Mouse (Mus musculus) ES-E14 (cell line): ENCODE data around the gene Gm3417. TPM values are rescaled to one million over a fixed set of nuclear protein-coding genes. Genes with fewer than 3 reads are reported as not detected.

Experiments
- DNase-seq: peaks from one replicate; pipeline ENCODE4 v3.0.0-alpha.2; 2013; ENCODE audit warnings: low read depth, low spot score
- H3K27ac ChIP-seq: 2 replicates; pipeline ENCODE4 v1.5.1; 2012; ENCODE audit warnings: low read depth, mild to moderate bottlenecking, low read length, moderate library complexity, mixed read lengths; ENCODE audit not compliant: poor library complexity, insufficient read depth, severe bottlenecking
- H3K36me3 ChIP-seq: 2 replicates; pipeline ENCODE4 v1.6.1; 2012; ENCODE audit warnings: mild to moderate bottlenecking, low read length, moderate library complexity, mixed read lengths; ENCODE audit not compliant: control insufficient read depth, poor library complexity, insufficient read depth, severe bottlenecking
- H3K4me1 ChIP-seq, 2 experiments: fragments of 150-350 bp in 1 of 2; sonication (generic) in 1 of 2; 2 replicates each; pipeline ENCODE4 v1.6.1; 2012; ENCODE audit warnings: low read length in 2 of 2, mild to moderate bottlenecking in 1 of 2, mixed read lengths in 1 of 2; ENCODE audit not compliant: control insufficient read depth in 2 of 2, insufficient read depth in 2 of 2, poor library complexity in 1 of 2
- H3K4me3 ChIP-seq, 2 experiments: fragments of 150-350 bp in 1 of 2; sonication (generic) in 1 of 2; 2 replicates each; pipeline ENCODE4 v1.5.1; 2012; ENCODE audit warnings: low read length in 2 of 2, low read depth in 1 of 2, mild to moderate bottlenecking in 1 of 2, mixed read lengths in 1 of 2; ENCODE audit not compliant: insufficient read depth in 1 of 2, poor library complexity in 1 of 2, severe bottlenecking in 1 of 2
- H3K9ac ChIP-seq: 2 replicates; pipeline ENCODE4 v1.6.1; 2012; ENCODE audit warnings: low read depth, mild to moderate bottlenecking, low read length, mixed read lengths; ENCODE audit not compliant: poor library complexity, insufficient read depth, severe bottlenecking
- H3K9me3 ChIP-seq: fragments of 150-350 bp; sonication (generic); 2 replicates; pipeline ENCODE4 v1.6.1; 2012; ENCODE audit warnings: low read depth, mild to moderate bottlenecking, low read length; ENCODE audit not compliant: control insufficient read depth, insufficient read depth
- CHD2 ChIP-seq: IDR thresholded peaks from 2 replicates; pipeline ENCODE4 v1.6.1; 2014; ENCODE audit warnings: mild to moderate bottlenecking, low read depth, low read length, inconsistent platforms
- HCFC1 ChIP-seq: IDR thresholded peaks from 2 replicates; pipeline ENCODE4 v1.6.1; 2012; ENCODE audit warnings: low read length, inconsistent platforms, borderline replicate concordance; ENCODE audit not compliant: insufficient read depth
- MAFK ChIP-seq: IDR thresholded peaks from 2 replicates; pipeline ENCODE4 v1.6.1; 2014; ENCODE audit warnings: mild to moderate bottlenecking, low read depth, low read length, inconsistent platforms; ENCODE audit not compliant: insufficient read depth
- ZC3H11A ChIP-seq: IDR thresholded peaks from 2 replicates; pipeline ENCODE4 v1.6.1; 2012; ENCODE audit warnings: low read depth, mild to moderate bottlenecking, inconsistent platforms, low read length, borderline replicate concordance
- ZNF384 ChIP-seq: IDR thresholded peaks from 2 replicates; pipeline ENCODE4 v1.6.1; 2012; ENCODE audit warnings: low read depth, low read length, inconsistent platforms
- in situ Hi-C, 2 experiments: fragments of 600-800 bp; cut with MboI; formaldehyde crosslinking; loops; one replicate each; pipeline ENCODE4 v1.15.1; 2025; ENCODE audit warnings: low sequenced_read_pairs in 2 of 2, inconsistent platforms in 1 of 2; ENCODE audit not compliant: unreplicated experiment in 2 of 2
- total RNA-seq: library from RNA; depleted of rRNA; stranded (reverse); fragments of 300-350 nt; gene quantifications from 2 replicates; pipeline ENCODE4 v1.2.3, GENCODE M21; 2012

Gene Gm3417
- total RNA-seq, 1 experiment = 0.45 TPM

- Histone ChIP-seq H3K36me3 (peaks cover 6% of the 10 kb centered on the region; the same call in 1 of the 2 replicates), H3K9ac (no peak overlapping the region), H3K27ac (no peak overlapping the region), H3K9me3 (no peaks in the 10 kb centered on the region), H3K4me1 (peaks cover 2 to 6% of the 10 kb centered on the region in 2 experiments; a peak in 2 of 4 replicates), H3K4me3 (no peak overlapping the region)
- no peak for TF ChIP-seq CHD2
- TF ChIP-seq HCFC1 = no peak
- no peak for TF ChIP-seq ZC3H11A
- no peak for TF ChIP-seq ZNF384
- no peak for TF ChIP-seq MAFK
- DNase-seq = no peak
- in situ Hi-C loops = no loop called here
Observed at GRCm38 (mm10) chr17:14958686-14959327, 19.8 kb downstream of the Gm3417 start.

DNA sequence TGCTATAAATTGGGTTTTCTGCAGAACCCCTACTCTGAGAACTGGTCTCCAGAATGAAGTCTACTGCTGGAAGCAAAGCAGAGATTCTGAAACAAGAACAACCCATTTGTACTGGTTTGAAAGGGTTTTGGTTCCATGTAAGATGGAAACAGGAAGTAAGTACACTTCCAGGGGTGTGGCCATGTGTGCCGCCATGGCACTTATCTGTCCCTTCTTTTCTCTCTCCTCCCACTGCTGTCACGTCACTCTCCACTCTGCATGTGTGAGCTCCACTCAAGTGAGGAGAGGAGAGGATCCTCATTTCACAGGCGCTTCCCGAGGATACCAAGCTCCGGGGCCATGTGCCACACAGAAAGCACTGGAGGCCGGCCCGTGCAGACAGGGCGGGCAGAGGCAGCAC is 25.1 kb downstream of the Gm3417 start:
- DNase-seq = no peak
- Histone ChIP-seq H3K4me1 (0 out of 4 replicates have a peak, but pooled peaks cover 0 to under 1% of the 10 kb centered on the region in 2 experiments), H3K9me3 (no peaks in the 10 kb centered on the region), H3K4me3 (no peak overlapping the region), H3K27ac (no peak overlapping the region), H3K9ac (no peak overlapping the region), H3K36me3 (peaks cover 14% of the 10 kb centered on the region)
- in situ Hi-C loops = no loop called here
- no peak for TF ChIP-seq CHD2
- no peak for TF ChIP-seq ZC3H11A
- no peak for TF ChIP-seq MAFK
- no peak for TF ChIP-seq HCFC1
- no peak for TF ChIP-seq ZNF384

DNA sequence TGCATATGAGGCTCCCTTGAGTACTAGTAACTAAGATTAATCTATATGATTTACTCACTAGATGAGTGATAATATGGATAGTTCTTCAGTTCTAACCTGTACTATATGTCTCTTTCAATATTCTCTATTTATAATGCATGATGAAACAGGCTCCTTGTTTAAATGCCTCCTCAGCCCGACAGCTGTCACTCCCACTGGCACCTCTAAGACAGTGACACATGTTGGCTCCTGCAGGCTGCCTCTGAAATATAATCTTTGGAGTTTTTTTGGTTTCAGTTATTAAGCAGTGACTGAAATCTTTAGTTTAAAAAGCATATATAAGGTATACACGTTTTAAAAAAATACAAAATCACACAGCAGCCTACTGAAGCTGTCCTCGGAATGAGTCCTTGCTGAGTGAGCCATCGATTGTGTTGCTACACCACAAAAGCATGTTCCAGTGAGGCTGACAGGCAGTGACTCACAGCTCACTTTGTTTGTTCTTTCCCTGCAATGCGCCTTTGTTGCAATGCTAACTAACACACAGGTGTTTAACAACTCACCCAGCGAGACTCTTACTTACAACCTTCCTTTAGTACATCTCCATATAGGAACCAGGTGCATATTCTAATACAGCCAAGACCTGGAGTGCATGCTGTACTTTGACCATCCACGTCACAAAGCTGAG is 29.3 kb downstream of the Gm3417 start:
- no peak for TF ChIP-seq ZC3H11A
- TF ChIP-seq CHD2 = no peak
- no peak for TF ChIP-seq MAFK
- no peak for TF ChIP-seq ZNF384
- TF ChIP-seq HCFC1 = no peak
- in situ Hi-C loops = no loop called here
- H3K36me3 ChIP-seq = peaks cover 16% of the 10 kb centered on the region

DNA sequence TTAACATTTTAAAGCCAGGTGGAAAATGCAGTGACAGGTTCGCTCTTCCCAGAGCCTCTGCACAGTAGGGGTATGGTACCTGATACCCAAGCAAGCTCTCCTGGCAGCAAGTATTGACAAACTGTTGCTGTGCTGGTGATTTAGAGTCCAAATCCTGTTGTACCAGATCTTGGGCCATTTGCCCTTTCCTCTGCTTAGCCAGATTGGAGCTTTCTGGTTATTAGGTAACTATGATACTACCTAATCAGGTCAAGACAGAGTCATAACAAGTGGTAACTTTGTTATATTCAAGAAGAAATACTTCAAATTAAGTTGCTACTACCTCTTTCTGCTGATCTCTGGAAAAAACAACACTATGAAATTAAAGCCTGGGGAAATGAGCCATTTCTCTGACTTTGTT is 34.0 kb downstream of the Gm3417 start:
- Histone ChIP-seq H3K4me1 (peaks cover 3 to 4% of the 10 kb centered on the region in 2 experiments; a peak in 3 of 4 replicates), H3K9me3 (no peaks in the 10 kb centered on the region), H3K36me3 (peaks cover 1% of the 10 kb centered on the region), H3K4me3 (no peak overlapping the region), H3K9ac (no peak overlapping the region), H3K27ac (no peak overlapping the region)
- in situ Hi-C loops = no loop called here
- DNase-seq = no peak
- TF ChIP-seq HCFC1 (no peak), CHD2 (no peak), ZC3H11A (no peak), MAFK (no peak), ZNF384 (no peak)

More for the DNA sequence above, 29.3 kb downstream of the Gm3417 start:
- Histone ChIP-seq H3K4me3 (no peak overlapping the region), H3K9ac (no peak overlapping the region), H3K9me3 (no peaks in the 10 kb centered on the region), H3K27ac (no peak overlapping the region), H3K4me1 (peaks cover 2 to 3% of the 10 kb centered on the region in 2 experiments; a peak in 2 of 4 replicates)
- no peak for DNase-seq
